Mouse (Mus musculus) ES-E14 (cell line): ENCODE measurements around the gene Cdc14b. TPM values are rescaled to one million over a fixed set of nuclear protein-coding genes. Genes with fewer than 3 reads are reported as not detected.

ENCODE experiments used
- DNase-seq: peaks from one replicate; pipeline ENCODE4 v3.0.0-alpha.2; 2013; ENCODE audit warnings: low read depth, low spot score
- H3K27ac ChIP-seq: 2 replicates; pipeline ENCODE4 v1.5.1; 2012; ENCODE audit warnings: low read depth, mild to moderate bottlenecking, low read length, moderate library complexity, mixed read lengths; ENCODE audit not compliant: poor library complexity, insufficient read depth, severe bottlenecking
- H3K36me3 ChIP-seq: 2 replicates; pipeline ENCODE4 v1.6.1; 2012; ENCODE audit warnings: mild to moderate bottlenecking, low read length, moderate library complexity, mixed read lengths; ENCODE audit not compliant: control insufficient read depth, poor library complexity, insufficient read depth, severe bottlenecking
- H3K4me1 ChIP-seq, 2 experiments: fragments of 150-350 bp in 1 of 2; sonication (generic) in 1 of 2; 2 replicates each; pipeline ENCODE4 v1.6.1; 2012; ENCODE audit warnings: low read length in 2 of 2, mild to moderate bottlenecking in 1 of 2, mixed read lengths in 1 of 2; ENCODE audit not compliant: control insufficient read depth in 2 of 2, insufficient read depth in 2 of 2, poor library complexity in 1 of 2
- H3K4me3 ChIP-seq, 2 experiments: fragments of 150-350 bp in 1 of 2; sonication (generic) in 1 of 2; 2 replicates each; pipeline ENCODE4 v1.5.1; 2012; ENCODE audit warnings: low read length in 2 of 2, low read depth in 1 of 2, mild to moderate bottlenecking in 1 of 2, mixed read lengths in 1 of 2; ENCODE audit not compliant: insufficient read depth in 1 of 2, poor library complexity in 1 of 2, severe bottlenecking in 1 of 2
- H3K9ac ChIP-seq: 2 replicates; pipeline ENCODE4 v1.6.1; 2012; ENCODE audit warnings: low read depth, mild to moderate bottlenecking, low read length, mixed read lengths; ENCODE audit not compliant: poor library complexity, insufficient read depth, severe bottlenecking
- H3K9me3 ChIP-seq: fragments of 150-350 bp; sonication (generic); 2 replicates; pipeline ENCODE4 v1.6.1; 2012; ENCODE audit warnings: low read depth, mild to moderate bottlenecking, low read length; ENCODE audit not compliant: control insufficient read depth, insufficient read depth
- CHD2 ChIP-seq: IDR thresholded peaks from 2 replicates; pipeline ENCODE4 v1.6.1; 2014; ENCODE audit warnings: mild to moderate bottlenecking, low read depth, low read length, inconsistent platforms
- HCFC1 ChIP-seq: IDR thresholded peaks from 2 replicates; pipeline ENCODE4 v1.6.1; 2012; ENCODE audit warnings: low read length, inconsistent platforms, borderline replicate concordance; ENCODE audit not compliant: insufficient read depth
- MAFK ChIP-seq: IDR thresholded peaks from 2 replicates; pipeline ENCODE4 v1.6.1; 2014; ENCODE audit warnings: mild to moderate bottlenecking, low read depth, low read length, inconsistent platforms; ENCODE audit not compliant: insufficient read depth
- ZC3H11A ChIP-seq: IDR thresholded peaks from 2 replicates; pipeline ENCODE4 v1.6.1; 2012; ENCODE audit warnings: low read depth, mild to moderate bottlenecking, inconsistent platforms, low read length, borderline replicate concordance
- ZNF384 ChIP-seq: IDR thresholded peaks from 2 replicates; pipeline ENCODE4 v1.6.1; 2012; ENCODE audit warnings: low read depth, low read length, inconsistent platforms
- in situ Hi-C, 2 experiments: fragments of 600-800 bp; cut with MboI; formaldehyde crosslinking; loops; one replicate each; pipeline ENCODE4 v1.15.1; 2025; ENCODE audit warnings: low sequenced_read_pairs in 2 of 2, inconsistent platforms in 1 of 2; ENCODE audit not compliant: unreplicated experiment in 2 of 2
- total RNA-seq: library from RNA; depleted of rRNA; stranded (reverse); fragments of 300-350 nt; gene quantifications from 2 replicates; pipeline ENCODE4 v1.2.3, GENCODE M21; 2012

Gene Cdc14b
- total RNA-seq, 1 experiment, result 12.3 TPM

DNA sequence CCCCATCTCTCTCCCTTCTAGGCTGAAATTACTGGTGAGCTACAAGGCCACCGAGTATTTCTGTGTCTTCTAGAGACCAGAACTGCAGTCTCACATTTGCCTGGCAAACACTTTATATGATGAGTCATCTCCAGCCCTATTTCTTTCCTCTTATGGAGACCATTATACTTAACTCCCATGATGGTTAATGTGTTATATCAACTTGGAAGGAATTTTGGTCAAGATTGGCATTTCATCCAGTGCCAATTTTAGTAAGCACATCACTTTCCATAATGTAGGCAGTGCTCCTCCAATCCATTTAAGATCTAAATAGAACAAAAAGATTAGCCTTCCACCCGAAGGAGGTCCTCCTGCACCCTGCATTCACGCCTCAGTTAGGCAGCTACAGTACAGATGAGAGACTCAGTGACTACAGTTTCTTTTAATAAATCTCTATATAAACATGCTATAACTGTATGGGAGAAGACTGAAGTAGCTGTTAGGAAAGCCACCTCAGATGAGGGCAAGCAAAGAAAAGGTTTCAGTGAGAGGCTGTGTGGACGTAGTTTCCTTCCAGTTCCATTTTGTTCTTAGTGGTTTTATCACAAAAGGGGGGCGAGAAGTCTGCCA lies 63.0 kb downstream of the Cdc14b start:
- Histone ChIP-seq H3K36me3 (peaks cover 2% of the 10 kb centered on the region; the same call in 1 of the 2 replicates), H3K9ac (no peak overlapping the region), H3K4me3 (no peak overlapping the region), H3K27ac (no peak overlapping the region), H3K9me3 (no peaks in the 10 kb centered on the region), H3K4me1 (peaks cover 0 to 4% of the 10 kb centered on the region in 2 experiments; a peak in 1 of 4 replicates)
- TF ChIP-seq MAFK (no peak), ZNF384 (no peak), CHD2 (no peak), ZC3H11A (no peak), HCFC1 (no peak)
- in situ Hi-C loops, result no loop called here
- DNase-seq, result no peak

DNA sequence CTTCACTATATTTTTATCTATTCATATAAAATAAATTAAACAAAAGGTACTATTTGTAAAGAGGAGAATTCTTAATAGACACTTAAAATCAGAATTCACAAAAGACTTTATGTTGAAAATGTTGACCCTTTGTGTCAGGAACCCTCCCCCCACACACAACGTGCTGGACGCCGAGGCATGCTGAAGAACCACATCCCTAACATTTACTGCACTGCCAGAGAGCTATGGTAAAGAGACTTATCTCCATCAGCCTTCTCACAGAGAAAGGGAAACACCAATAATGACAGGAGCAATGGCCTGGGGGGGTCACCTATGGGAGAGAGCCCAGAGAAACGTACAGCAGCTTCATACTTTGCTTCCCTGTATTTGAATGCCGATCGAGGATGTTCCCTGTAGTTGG lies 66.9 kb downstream of the Cdc14b start:
- no peak for DNase-seq
- Histone ChIP-seq H3K4me1 (no peaks in the 10 kb centered on the region), H3K9ac (no peak overlapping the region), H3K36me3 (no peaks in the 10 kb centered on the region), H3K4me3 (no peak overlapping the region), H3K27ac (no peak overlapping the region), H3K9me3 (no peaks in the 10 kb centered on the region)
- no peak for TF ChIP-seq CHD2
- no peak for TF ChIP-seq HCFC1
- TF ChIP-seq ZC3H11A, result no peak
- TF ChIP-seq ZNF384, result no peak
- TF ChIP-seq MAFK, result no peak
- in situ Hi-C loops, result no loop called here

DNA sequence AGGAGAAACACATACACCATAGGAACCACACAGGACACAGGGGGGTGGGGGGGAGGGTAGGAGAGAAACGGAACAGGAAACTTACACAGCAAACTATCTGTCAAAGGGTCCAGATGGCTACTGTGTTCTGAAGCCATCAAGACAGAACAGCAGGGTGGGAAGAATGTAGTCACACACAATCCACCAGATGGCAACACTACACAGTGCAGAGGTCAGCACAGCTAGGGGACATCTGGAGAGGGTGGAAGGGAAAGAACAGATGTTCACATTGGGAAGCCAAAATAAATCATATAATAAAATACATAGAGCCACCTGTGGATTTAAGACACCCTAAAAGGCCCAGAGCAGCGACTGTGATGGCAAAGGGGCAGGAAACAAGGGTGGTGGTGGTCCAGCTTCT lies 69.9 kb downstream of the Cdc14b start:
- TF ChIP-seq HCFC1, result no peak
- no peak for TF ChIP-seq MAFK
- TF ChIP-seq ZNF384, result no peak
- no peak for TF ChIP-seq ZC3H11A
- Histone ChIP-seq H3K36me3 (no peaks in the 10 kb centered on the region), H3K9ac (no peak overlapping the region), H3K4me3 (no peak overlapping the region), H3K4me1 (no peaks in the 10 kb centered on the region), H3K9me3 (no peaks in the 10 kb centered on the region), H3K27ac (no peak overlapping the region)
- in situ Hi-C loops, result no loop called here
- no peak for DNase-seq

DNA sequence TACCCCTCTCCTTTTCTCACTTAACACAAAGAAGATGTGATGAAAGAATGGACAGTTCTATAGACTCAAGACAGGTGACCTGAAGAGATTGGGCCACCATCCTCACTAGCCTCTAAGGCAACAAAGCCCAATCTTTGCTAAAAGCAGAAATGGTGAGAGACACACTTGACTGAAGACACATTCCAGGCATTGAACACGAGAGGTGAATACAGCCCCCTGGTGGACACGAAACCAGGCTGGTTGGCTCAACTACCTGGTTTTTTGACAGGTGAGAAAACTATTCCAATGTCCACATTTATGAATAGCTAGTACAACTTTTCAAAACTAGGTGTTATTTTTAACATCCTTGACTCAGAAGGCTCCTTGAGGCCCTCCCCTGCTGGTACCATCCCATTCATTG lies 70.4 kb downstream of the Cdc14b start:
- Histone ChIP-seq H3K4me1 (no peaks in the 10 kb centered on the region), H3K36me3 (no peaks in the 10 kb centered on the region), H3K9me3 (no peaks in the 10 kb centered on the region), H3K4me3 (no peak overlapping the region), H3K9ac (no peak overlapping the region), H3K27ac (no peak overlapping the region)
- DNase-seq, result no peak
- TF ChIP-seq CHD2, result no peak
- no peak for TF ChIP-seq ZNF384
- TF ChIP-seq HCFC1, result no peak
- TF ChIP-seq ZC3H11A, result no peak
- TF ChIP-seq MAFK, result no peak
- in situ Hi-C loops, result no loop called here

DNA sequence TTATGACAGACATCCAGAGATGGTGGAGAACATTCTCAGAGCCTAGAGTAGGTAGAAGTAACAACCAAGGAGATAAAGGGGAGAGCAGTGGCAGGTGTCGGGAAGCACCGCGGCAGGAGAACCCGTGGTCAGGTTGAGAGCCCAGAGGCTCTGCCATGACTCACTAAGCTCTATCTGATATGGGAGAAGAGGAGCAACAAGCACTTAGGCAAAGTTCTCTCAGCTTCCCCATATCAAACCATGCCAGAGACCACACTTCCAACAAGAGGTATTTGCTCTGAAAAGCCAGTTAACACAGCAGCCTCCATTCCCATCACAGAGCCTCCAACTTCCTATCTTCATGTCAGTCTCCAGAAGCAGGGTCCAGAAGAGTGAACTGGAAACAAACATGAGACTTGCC lies 74.2 kb downstream of the Cdc14b start:
- no peak overlapping the region for H3K27ac ChIP-seq
- DNase-seq, result no peak
- H3K4me1 ChIP-seq, result no peaks in the 10 kb centered on the region
- H3K4me3 ChIP-seq, result no peak overlapping the region
- H3K36me3 ChIP-seq, result no peaks in the 10 kb centered on the region; the same call in 1 of the 2 replicates
- TF ChIP-seq ZNF384 (no peak), MAFK (no peak), HCFC1 (no peak), CHD2 (no peak), ZC3H11A (no peak)
- no peaks in the 10 kb centered on the region for H3K9me3 ChIP-seq
- in situ Hi-C loops, result no loop called here
- no peak overlapping the region for H3K9ac ChIP-seq
